Mouse (Mus musculus) brain, embryonic 14.5 days (tissue): Measurements from ENCODE around the gene Tspan32.

Source experiments
- CTCF ChIP-seq: fragments of 200-500 bp; IDR thresholded peaks from 2 replicates; pipeline ENCODE4 v1.5.1; 2012; ENCODE audit warnings: inconsistent platforms, mild to moderate bottlenecking, moderate library complexity, borderline replicate concordance; ENCODE audit not compliant: insufficient read depth, insufficient read length; ENCODE audit errors: extremely low read depth
- POLR2A ChIP-seq: fragments of 200-500 bp; IDR thresholded peaks from 2 replicates; pipeline ENCODE4 v1.6.1; 2012; ENCODE audit warnings: mild to moderate bottlenecking, inconsistent platforms, borderline replicate concordance; ENCODE audit not compliant: poor library complexity, insufficient read depth, insufficient read length, severe bottlenecking; ENCODE audit errors: extremely low read depth

- TF ChIP-seq CTCF (no peak), POLR2A (no peak)
Observed at GRCm38 (mm10) chr7:143062704-143063103, 57.9 kb downstream of the Tspan32 start.
